Mouse (Mus musculus) forebrain, postnatal 0 days (tissue): Measurements from ENCODE around the gene Urm1. TPM values are rescaled to one million over a fixed set of nuclear protein-coding genes. Genes with fewer than 3 reads are reported as not detected.

Source experiments
- ATAC-seq: fragments of 200-750 bp; cut with Nextera tagmentation; 2 replicates; pipeline ENCODE4 v1.8.0; 2017; ENCODE audit warnings: mild to moderate bottlenecking, moderate library complexity
- DNase-seq: peaks from one replicate; pipeline ENCODE4 v3.0.0-alpha.2; 2015
- H3K27ac ChIP-seq: fragments of 300-500 bp; sonication (generic); 2 replicates; pipeline ENCODE4 v1.5.1; 2014; ENCODE audit warnings: low read depth, mild to moderate bottlenecking, antibody characterized with exemption, low read length, moderate library complexity, mixed read lengths
- H3K27me3 ChIP-seq: fragments of 300-500 bp; sonication (generic); 2 replicates; pipeline ENCODE4 v1.6.1; 2014; ENCODE audit warnings: mild to moderate bottlenecking, low read length, mixed read lengths; ENCODE audit not compliant: insufficient read depth
- H3K36me3 ChIP-seq: fragments of 300-500 bp; sonication (generic); 2 replicates; pipeline ENCODE4 v1.6.1; 2014; ENCODE audit warnings: mild to moderate bottlenecking, moderate library complexity; ENCODE audit not compliant: insufficient read depth
- H3K4me1 ChIP-seq: fragments of 300-500 bp; sonication (generic); 2 replicates; pipeline ENCODE4 v1.6.1; 2014; ENCODE audit warnings: antibody characterized with exemption; ENCODE audit not compliant: insufficient read depth
- H3K4me2 ChIP-seq: fragments of 300-500 bp; sonication (generic); 2 replicates; pipeline ENCODE4 v1.6.1; 2014; ENCODE audit warnings: low read depth, mild to moderate bottlenecking, moderate library complexity
- H3K4me3 ChIP-seq: fragments of 300-500 bp; sonication (generic); 2 replicates; pipeline ENCODE4 v1.5.1; 2014; ENCODE audit warnings: low read depth, low read length, mixed read lengths
- H3K9ac ChIP-seq: fragments of 300-500 bp; sonication (generic); 2 replicates; pipeline ENCODE4 v1.6.1; 2014; ENCODE audit warnings: mild to moderate bottlenecking
- H3K9me3 ChIP-seq: fragments of 300-500 bp; sonication (generic); 2 replicates; pipeline ENCODE4 v1.6.1; 2016; ENCODE audit warnings: low read length
- CTCF ChIP-seq: sonication (generic); IDR thresholded peaks from 2 replicates; pipeline ENCODE4 v1.5.1; 2016; ENCODE audit warnings: antibody characterized with exemption, control low read depth, low read depth
- WGBS: fragments of 180-500 bp; shearing (Covaris S2); extraction: QIAGEN DNeasy Blood & Tissue Kit; methylation state at CpG from one replicate; pipeline ENCODE4 v1.1.7; 2014; 5-methylcytosine and 5-hydroxymethylcytosine counted together
- polyA plus RNA-seq: library from polyadenylated mRNA; unstranded; fragments of >200 nt; fragmentation: Nextera tagmentation; extraction: Ambion mirVana; gene quantifications from 2 replicates; pipeline ENCODE4 v1.2.1, GENCODE M21; 2015
- total RNA-seq: library from RNA; depleted of rRNA; stranded (reverse); fragments of >200 nt; gene quantifications from 2 replicates; pipeline ENCODE4 v1.2.3, GENCODE M21; 2014

The Urm1 gene
- total and polyA plus RNA-seq, 2 experiments from 2014 or later: 27.3 to 91.9 TPM

DNA sequence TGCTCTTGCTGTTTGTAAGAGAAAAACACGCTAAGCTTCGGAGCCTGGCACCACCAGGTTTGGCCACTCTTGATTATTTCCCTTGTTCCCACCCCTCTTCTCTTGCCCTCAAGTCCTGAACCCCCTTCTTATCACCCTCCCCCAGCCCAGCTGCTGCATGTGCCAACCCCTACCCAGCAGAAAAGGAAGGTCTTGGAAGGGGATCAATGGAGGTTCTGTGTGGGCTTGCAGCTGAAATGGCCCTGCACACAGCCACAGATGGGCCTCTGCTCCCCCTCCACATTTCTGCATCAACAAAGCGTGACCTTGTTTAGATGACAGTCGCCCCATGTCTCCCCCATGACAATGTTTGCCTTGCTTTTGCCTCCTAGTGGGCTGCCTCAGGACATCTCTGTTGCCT, 11.2 kb downstream of the Urm1 start:
- no peak for TF ChIP-seq CTCF
- H3K4me1 ChIP-seq: 0 out of 2 replicates have a peak, but pooled peaks cover 9% of the 10 kb centered on the region

DNA sequence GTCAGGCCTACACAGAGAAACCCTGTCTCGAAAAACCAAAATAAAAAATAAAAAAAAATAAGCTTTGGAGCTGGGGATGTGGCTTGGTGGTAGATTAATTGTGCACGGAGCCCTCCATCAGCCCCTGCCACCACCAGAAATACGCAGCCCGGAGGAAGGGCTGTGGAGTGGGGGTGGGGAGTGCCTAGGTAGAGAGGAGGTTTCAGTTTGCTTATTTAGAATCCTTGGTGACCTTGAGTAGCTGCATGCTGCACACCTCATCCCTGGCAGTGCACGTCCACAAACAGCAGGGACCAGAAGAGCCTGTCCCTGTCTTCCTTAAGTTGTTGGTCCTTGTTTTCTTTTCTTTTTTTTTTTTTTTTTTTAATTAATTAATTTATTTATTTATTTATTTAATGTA, 13.9 kb downstream of the Urm1 start:
- no peaks in the 10 kb centered on the region for H3K27me3 ChIP-seq
- H3K36me3 ChIP-seq: peaks cover 24% of the 10 kb centered on the region; the same call in 1 of the 2 replicates
- WGBS: 93% methylated on average over 5 of the region's 5 CpGs
- no peaks in the 10 kb centered on the region for H3K9me3 ChIP-seq
- H3K4me1 ChIP-seq: no peaks in the 10 kb centered on the region
- H3K4me3 ChIP-seq: no peak overlapping the region
- H3K27ac ChIP-seq: no peak overlapping the region
- H3K9ac ChIP-seq: no peak overlapping the region
- no peak overlapping the region for H3K4me2 ChIP-seq
- ATAC-seq (no peak), DNase-seq (no peak)
- no peak for TF ChIP-seq CTCF

More for the DNA sequence above, 11.2 kb downstream of the Urm1 start:
- Histone ChIP-seq H3K36me3 (peaks cover 22% of the 10 kb centered on the region; the same call in 1 of the 2 replicates), H3K4me2 (no peak overlapping the region), H3K4me3 (no peak overlapping the region), H3K27me3 (no peaks in the 10 kb centered on the region), H3K27ac (no peak overlapping the region), H3K9me3 (no peaks in the 10 kb centered on the region), H3K9ac (no peak overlapping the region)
- WGBS: 91% methylated on average over 4 of the region's 4 CpGs
- ATAC-seq: no peak
- no peak for DNase-seq

GRCm38 (mm10) chr2:29835391-29835899, 15.6 kb downstream of the Urm1 start:
- ATAC-seq: no peak
- no peak overlapping the region for H3K4me2 ChIP-seq
- no peaks in the 10 kb centered on the region for H3K27me3 ChIP-seq
- peaks cover 21% of the 10 kb centered on the region; the same call in 1 of the 2 replicates for H3K36me3 ChIP-seq
- TF ChIP-seq CTCF: no peak
- DNase-seq: no peak
- no peak overlapping the region for H3K4me3 ChIP-seq
- H3K9me3 ChIP-seq: no peaks in the 10 kb centered on the region
- H3K9ac ChIP-seq: no peak overlapping the region
- no peak overlapping the region for H3K27ac ChIP-seq
- WGBS: 5% methylated on average over 2 of the region's 2 CpGs
- no peaks in the 10 kb centered on the region for H3K4me1 ChIP-seq

DNA sequence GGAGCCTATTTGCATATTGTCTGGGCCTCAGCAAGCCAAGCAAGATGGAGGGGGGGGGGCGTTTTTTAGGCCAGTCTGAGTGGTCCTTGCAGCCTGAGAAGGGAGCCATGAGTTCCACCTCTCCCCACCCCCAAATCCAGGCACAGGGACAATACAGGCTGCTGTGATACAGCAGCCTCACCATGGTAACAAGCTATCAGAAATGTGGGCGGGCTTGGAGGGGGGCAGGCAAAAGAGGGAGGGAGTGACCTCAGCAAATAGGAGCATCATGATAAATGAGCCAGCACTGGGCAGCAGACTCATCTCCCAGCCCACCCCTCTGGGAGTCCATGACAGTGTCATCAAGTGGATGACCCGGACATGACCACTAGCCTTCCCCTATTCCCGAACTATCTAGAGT, 19.6 kb downstream of the Urm1 start:
- DNase-seq (no peak), ATAC-seq (no peak)
- Histone ChIP-seq H3K4me3 (no peak overlapping the region), H3K27me3 (peaks cover 14% of the 10 kb centered on the region), H3K9ac (no peak overlapping the region), H3K4me2 (no peak overlapping the region), H3K27ac (no peak overlapping the region), H3K36me3 (peaks cover 38% of the 10 kb centered on the region), H3K9me3 (no peaks in the 10 kb centered on the region), H3K4me1 (no peaks in the 10 kb centered on the region)
- no peak for TF ChIP-seq CTCF
- 38% methylated on average over 4 of the region's 4 CpGs for WGBS

DNA sequence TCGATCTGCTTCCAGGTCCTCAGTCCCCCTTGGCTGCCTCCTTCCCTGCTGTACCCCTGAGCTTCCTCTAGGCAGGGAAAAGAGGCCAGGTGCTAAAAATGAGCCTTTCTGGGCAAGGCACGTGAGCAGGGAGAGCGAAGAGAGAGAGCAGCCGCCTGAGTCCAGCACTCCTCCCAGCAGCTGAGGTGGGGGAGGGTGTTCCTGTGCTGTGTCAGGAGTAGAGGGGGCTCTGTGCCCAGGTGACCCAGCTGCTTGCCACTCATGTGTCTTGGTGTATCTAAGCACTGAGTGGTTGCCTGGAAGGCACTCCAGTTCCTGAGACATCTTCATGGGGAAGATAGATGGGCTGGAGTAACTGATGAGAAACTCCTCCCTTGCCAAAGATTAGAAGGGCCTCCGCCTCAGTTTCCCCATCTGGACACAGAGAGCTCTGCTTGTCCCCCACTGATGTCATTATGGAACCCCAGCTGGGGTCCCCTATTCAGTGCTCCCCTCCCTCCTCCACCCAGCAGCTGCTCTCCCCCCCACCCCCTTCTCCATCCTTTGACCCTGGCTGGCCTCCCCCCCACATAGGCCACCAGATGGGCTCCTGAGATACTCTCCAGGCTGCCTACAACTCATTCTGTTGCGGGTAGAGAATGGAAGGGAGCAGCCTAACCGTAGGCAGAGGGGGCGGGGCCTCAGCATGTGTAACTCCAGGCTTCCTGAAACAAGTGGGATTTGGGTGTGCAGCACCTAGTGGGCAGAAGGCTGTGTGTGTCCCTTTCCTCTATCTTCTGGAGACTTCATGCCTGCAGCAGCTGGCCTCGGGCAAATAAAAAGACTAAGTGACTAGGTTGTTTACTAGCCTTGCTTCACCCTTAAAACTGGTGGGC, 23.6 kb downstream of the Urm1 start:
- peaks cover 32% of the 10 kb centered on the region for H3K36me3 ChIP-seq
- H3K9me3 ChIP-seq: no peaks in the 10 kb centered on the region
- WGBS: 61% methylated on average over 9 of the region's 9 CpGs
- no peak overlapping the region for H3K4me2 ChIP-seq
- ATAC-seq (no peak), DNase-seq (no peak)
- no peak overlapping the region for H3K4me3 ChIP-seq
- peaks cover 30% of the 10 kb centered on the region for H3K27me3 ChIP-seq
- no peak overlapping the region for H3K9ac ChIP-seq
- no peak overlapping the region for H3K27ac ChIP-seq
- no peaks in the 10 kb centered on the region for H3K4me1 ChIP-seq
- no peak for TF ChIP-seq CTCF

DNA sequence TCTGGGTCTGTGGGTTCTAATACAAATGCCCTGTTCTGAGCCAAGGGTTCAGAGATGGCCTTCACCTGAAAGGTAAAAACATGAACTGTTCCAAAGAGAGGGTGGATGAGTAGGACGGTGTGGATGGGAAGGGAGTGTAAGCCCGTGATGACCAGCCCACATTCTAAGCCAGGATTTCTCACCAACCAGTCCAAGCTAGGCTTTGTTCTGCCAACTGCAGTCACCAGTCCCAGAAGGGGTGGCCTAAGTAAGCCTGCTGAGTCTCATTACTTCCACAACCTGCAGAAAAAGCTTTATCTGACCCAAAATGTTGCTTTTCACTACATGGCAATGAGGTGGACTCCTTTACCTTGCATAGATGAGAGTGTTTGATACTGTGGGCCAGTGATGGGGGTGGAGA, 24.2 kb downstream of the Urm1 start:
- DNase-seq (no peak), ATAC-seq (no peak)
- Histone ChIP-seq H3K4me2 (no peak overlapping the region), H3K27ac (no peak overlapping the region), H3K4me1 (no peaks in the 10 kb centered on the region), H3K9ac (no peak overlapping the region), H3K9me3 (no peaks in the 10 kb centered on the region), H3K27me3 (peaks cover 30% of the 10 kb centered on the region), H3K36me3 (peaks cover 28% of the 10 kb centered on the region), H3K4me3 (no peak overlapping the region)
- WGBS: 83% methylated on average over 2 of the region's 2 CpGs
- no peak for TF ChIP-seq CTCF

GRCm38 (mm10) chr2:29844661-29845060, 24.8 kb downstream of the Urm1 start:
- ATAC-seq (no peak), DNase-seq (no peak)
- no peaks in the 10 kb centered on the region for H3K4me1 ChIP-seq
- no peaks in the 10 kb centered on the region for H3K9me3 ChIP-seq
- peaks cover 30% of the 10 kb centered on the region for H3K27me3 ChIP-seq
- H3K27ac ChIP-seq: no peak overlapping the region
- 21% methylated on average over 3 of the region's 3 CpGs for WGBS
- H3K4me2 ChIP-seq: no peak overlapping the region
- H3K36me3 ChIP-seq: peaks cover 28% of the 10 kb centered on the region
- H3K9ac ChIP-seq: no peak overlapping the region
- H3K4me3 ChIP-seq: peak overlapping the region; percentile 7; the same call in 1 of the 2 replicates
- no peak for TF ChIP-seq CTCF
